Mouse (Mus musculus): ENCODE measurements around the gene Derl2. TPM values are rescaled to one million over a fixed set of nuclear protein-coding genes. Genes with fewer than 3 reads are reported as not detected.

The Derl2 gene
- total RNA-seq, 2 experiments from 2014 or later: 33.0 to 41.4 TPM

GRCm38 (mm10) chr11:70982557-70983228 lies 36.9 kb downstream of the Derl2 start, which contains the start of gene C1qbp:
TSS of gene C1qbp (minus strand) at chr11:70983026.
- ATAC-seq (replicated peaks; ENCODE audit: poor library complexity): peak; percentile 99

- no peak for ATAC-seq (replicated peaks; ENCODE audit: poor library complexity)
Measured at GRCm38 (mm10) chr11:70982030-70982429, 37.6 kb downstream of the Derl2 start.

GRCm38 (mm10) chr11:70980751-70981510 lies 38.7 kb downstream of the Derl2 start:
- no peak for ATAC-seq (replicated peaks; ENCODE audit: poor library complexity)

- no peak for ATAC-seq (replicated peaks; ENCODE audit: poor library complexity)
Measured at GRCm38 (mm10) chr11:70980232-70980631, 39.4 kb downstream of the Derl2 start.

GRCm38 (mm10) chr11:70977293-70977692 lies 42.3 kb downstream of the Derl2 start:
- no peak for ATAC-seq (replicated peaks; ENCODE audit: poor library complexity)

- no peak for ATAC-seq (replicated peaks; ENCODE audit: poor library complexity)
Measured at GRCm38 (mm10) chr11:70975193-70975592, 44.4 kb downstream of the Derl2 start.

GRCm38 (mm10) chr11:70973947-70974346 lies 45.7 kb downstream of the Derl2 start:
- ATAC-seq (replicated peaks; ENCODE audit: poor library complexity): peak; percentile 20; the same call in 1 of the 2 replicates

- no peak for ATAC-seq (replicated peaks; ENCODE audit: poor library complexity)
Measured at GRCm38 (mm10) chr11:70972586-70972985, 47.1 kb downstream of the Derl2 start.

GRCm38 (mm10) chr11:70970560-70971540 lies 48.8 kb downstream of the Derl2 start:
- peak; percentile 62 for ATAC-seq (replicated peaks; ENCODE audit: poor library complexity)

GRCm38 (mm10) chr11:70969821-70970559 lies 49.7 kb downstream of the Derl2 start, which contains the start of the genes Nup88 and Rpain:
TSS of gene Nup88 (minus strand) at chr11:70969973.
TSS of gene Rpain (plus strand) at chr11:70970213.
- ATAC-seq (replicated peaks; ENCODE audit: poor library complexity): peak; percentile 74

GRCm38 (mm10) chr11:70969271-70969794 lies 50.3 kb downstream of the Derl2 start:
- ATAC-seq (replicated peaks; ENCODE audit: poor library complexity): no peak

- ATAC-seq (replicated peaks; ENCODE audit: poor library complexity): no peak
Measured at GRCm38 (mm10) chr11:70964222-70964907, 55.3 kb downstream of the Derl2 start.

- peak; percentile 55 for ATAC-seq (replicated peaks; ENCODE audit: poor library complexity)
Measured at GRCm38 (mm10) chr11:70960786-70961554, 58.7 kb downstream of the Derl2 start.

Other genes with a start within 250 kb of the Derl2 start
- gene Scimp, start 207.3 kb downstream of the Derl2 start, total RNA-seq (2015): 0.37 TPM in 1 of 2 replicates, not detected in the other
- not detected in 2 replicates for gene Scimp, start 207.3 kb downstream of the Derl2 start, total RNA-seq (2017)
- 19.5 and 28.2 TPM in 2 replicates for gene Rabep1, start 175.1 kb downstream of the Derl2 start, total RNA-seq (2015)
- 30.8 and 52.6 TPM in 2 replicates for gene Rabep1, start 175.1 kb downstream of the Derl2 start, total RNA-seq (2017)
- gene Nup88, start 49.9 kb downstream of the Derl2 start, total RNA-seq (2015): 138 and 143 TPM in 2 replicates
- gene Nup88, start 49.9 kb downstream of the Derl2 start, total RNA-seq (2017): 135 and 164 TPM in 2 replicates
- 41.2 and 68.1 TPM in 2 replicates for gene Rpain, start 49.6 kb downstream of the Derl2 start, total RNA-seq (2015)
- gene Rpain, start 49.6 kb downstream of the Derl2 start, total RNA-seq (2017): 25.3 and 48.4 TPM in 2 replicates
- 642 and 695 TPM in 2 replicates for gene C1qbp, start 36.8 kb downstream of the Derl2 start, total RNA-seq (2015)
- gene C1qbp, start 36.8 kb downstream of the Derl2 start, total RNA-seq (2017): 113 and 117 TPM in 2 replicates
- 19.3 and 23.5 TPM in 2 replicates for gene Dhx33, start 15.4 kb downstream of the Derl2 start, total RNA-seq (2015)
- 28.4 and 41.3 TPM in 2 replicates for gene Dhx33, start 15.4 kb downstream of the Derl2 start, total RNA-seq (2017)
- 26.4 and 30.6 TPM in 2 replicates for gene Mis12, start 230 bp downstream of the Derl2 start, total RNA-seq (2015)
- 32.4 and 40.0 TPM in 2 replicates for gene Mis12, start 230 bp downstream of the Derl2 start, total RNA-seq (2017)
- gene 6330403K07Rik, start 13.7 kb upstream of the Derl2 start, total RNA-seq (2015): not detected in 2 replicates
- not detected in 2 replicates for gene 6330403K07Rik, start 13.7 kb upstream of the Derl2 start, total RNA-seq (2017)
- 4.9 and 5.0 TPM in 2 replicates for gene Nlrp1a, start 124.9 kb upstream of the Derl2 start, total RNA-seq (2015)
- 7.5 and 7.7 TPM in 2 replicates for gene Nlrp1a, start 124.9 kb upstream of the Derl2 start, total RNA-seq (2017)
- 0.35 and 0.68 TPM in 2 replicates for gene Nlrp1b, start 210.9 kb upstream of the Derl2 start, total RNA-seq (2015)
- 0.25 and 0.30 TPM in 2 replicates for gene Nlrp1b, start 210.9 kb upstream of the Derl2 start, total RNA-seq (2017)

All from megakaryocyte progenitor cell, adult 5-6 weeks (primary cell).